Mouse (Mus musculus) lung, adult 2 months (tissue): ENCODE measurements around the gene Tfdp2.

Experiments
- CTCF ChIP-seq: fragments of 200-500 bp; IDR thresholded peaks from 2 replicates; pipeline ENCODE4 v1.5.1; 2011; ENCODE audit warnings: mild to moderate bottlenecking, low read length, control low read depth; ENCODE audit not compliant: insufficient read depth
- POLR2A ChIP-seq: fragments of 200-500 bp; IDR thresholded peaks from 2 replicates; pipeline ENCODE4 v1.6.1; 2011; ENCODE audit warnings: low read depth, mild to moderate bottlenecking, control low read depth, low read length, borderline replicate concordance; ENCODE audit errors: extremely low read depth

- TF ChIP-seq CTCF = no peak
- TF ChIP-seq POLR2A = no peak
These were observed 169.3 kb downstream of the Tfdp2 start for GRCm38 (mm10) chr9:96365271-96365872.
